Mouse (Mus musculus): Measurements from ENCODE around the gene Eogt. TPM values are rescaled to one million over a fixed set of nuclear protein-coding genes. Genes with fewer than 3 reads are reported as not detected.

The Eogt gene
- polyA plus RNA-seq, 1 experiment from 2014 or later: 2.1 TPM

GRCm38 (mm10) chr6:97144359-97144758 is 4.6 kb downstream of the Eogt start:
- Histone ChIP-seq H3K36me3 (ENCODE audit: control insufficient read depth, insufficient read depth) (no peaks in the 10 kb centered on the region), H3K27ac (ENCODE audit: low read length) (no peak overlapping the region), H3K4me1 (ENCODE audit: control insufficient read depth, low read depth, low read length) (peaks cover 14% of the 10 kb centered on the region), H3K4me3 (ENCODE audit: low read depth, low read length) (no peak overlapping the region), H3K4me2 (ENCODE audit: low read depth, low read length) (no peak overlapping the region), H3K9me3 (replicated peaks; ENCODE audit: control insufficient read depth, low read length) (no peaks in the 10 kb centered on the region), H3K27me3 (ENCODE audit: control insufficient read depth, insufficient read depth, low read depth, low read length) (no peaks in the 10 kb centered on the region), H3K9ac (ENCODE audit: low read depth, low read length) (no peak overlapping the region)
- no peak for ATAC-seq (ENCODE audit: low read depth)
- 54% methylated on average over 7 of the region's 7 CpGs for WGBS (ENCODE audit: insufficient replicate concordance)

- no peaks in the 10 kb centered on the region for H3K9me3 ChIP-seq (replicated peaks; ENCODE audit: control insufficient read depth, low read length)
- H3K4me1 ChIP-seq (ENCODE audit: control insufficient read depth, low read depth, low read length): peaks cover 2% of the 10 kb centered on the region; the same call in 1 of the 2 replicates
- WGBS (ENCODE audit: insufficient replicate concordance): 61% methylated on average over 8 of the region's 8 CpGs
- no peak overlapping the region for H3K4me3 ChIP-seq (ENCODE audit: low read depth, low read length)
- no peaks in the 10 kb centered on the region for H3K27me3 ChIP-seq (ENCODE audit: control insufficient read depth, insufficient read depth, low read depth, low read length)
- H3K9ac ChIP-seq (ENCODE audit: low read depth, low read length): no peak overlapping the region
- no peak overlapping the region for H3K4me2 ChIP-seq (ENCODE audit: low read depth, low read length)
- no peak overlapping the region for H3K27ac ChIP-seq (ENCODE audit: low read length)
- no peaks in the 10 kb centered on the region for H3K36me3 ChIP-seq (ENCODE audit: control insufficient read depth, insufficient read depth)
- no peak for ATAC-seq (ENCODE audit: low read depth)
These were observed 6.4 kb downstream of the Eogt start for GRCm38 (mm10) chr6:97142611-97143010.

DNA sequence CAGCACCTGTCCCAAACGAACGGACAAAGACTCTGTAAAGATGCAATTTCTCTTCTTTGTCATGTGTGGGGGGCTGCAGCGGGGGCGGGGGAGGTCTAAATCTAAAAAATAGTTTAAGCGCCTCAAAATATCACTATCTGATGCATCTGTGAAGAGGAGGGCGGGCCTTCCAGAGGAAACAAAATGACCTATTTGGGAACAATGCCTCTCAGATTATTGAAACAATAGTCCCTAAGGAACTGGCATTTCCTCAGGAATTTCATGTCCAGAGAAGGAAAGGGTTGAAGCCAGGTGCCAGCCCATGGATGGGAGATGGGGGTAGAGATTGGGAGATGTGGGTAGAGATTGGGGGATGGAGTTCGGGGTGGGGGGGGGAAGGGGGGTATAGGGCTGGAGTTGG is 7.2 kb downstream of the Eogt start:
- WGBS (ENCODE audit: insufficient replicate concordance): 64% methylated on average over 7 of the region's 7 CpGs
- Histone ChIP-seq H3K36me3 (ENCODE audit: control insufficient read depth, insufficient read depth) (no peaks in the 10 kb centered on the region), H3K9ac (ENCODE audit: low read depth, low read length) (no peak overlapping the region), H3K27ac (ENCODE audit: low read length) (no peak overlapping the region), H3K4me2 (ENCODE audit: low read depth, low read length) (no peak overlapping the region), H3K9me3 (replicated peaks; ENCODE audit: control insufficient read depth, low read length) (no peaks in the 10 kb centered on the region), H3K4me3 (ENCODE audit: low read depth, low read length) (no peak overlapping the region), H3K27me3 (ENCODE audit: control insufficient read depth, insufficient read depth, low read depth, low read length) (no peaks in the 10 kb centered on the region), H3K4me1 (ENCODE audit: control insufficient read depth, low read depth, low read length) (no peaks in the 10 kb centered on the region)
- ATAC-seq (ENCODE audit: low read depth): no peak

- WGBS (ENCODE audit: insufficient replicate concordance): 80% methylated on average over 5 of the region's 5 CpGs
These were observed 16.2 kb downstream of the Eogt start for GRCm38 (mm10) chr6:97132707-97133303.

GRCm38 (mm10) chr6:97131808-97132207 is 17.2 kb downstream of the Eogt start:
- no peak overlapping the region for H3K27ac ChIP-seq (ENCODE audit: low read length)
- no peaks in the 10 kb centered on the region for H3K27me3 ChIP-seq (ENCODE audit: control insufficient read depth, insufficient read depth, low read depth, low read length)
- no peak overlapping the region for H3K4me2 ChIP-seq (ENCODE audit: low read depth, low read length)
- no peak overlapping the region for H3K9ac ChIP-seq (ENCODE audit: low read depth, low read length)
- H3K4me3 ChIP-seq (ENCODE audit: low read depth, low read length): no peak overlapping the region
- H3K9me3 ChIP-seq (replicated peaks; ENCODE audit: control insufficient read depth, low read length): no peaks in the 10 kb centered on the region
- H3K4me1 ChIP-seq (ENCODE audit: control insufficient read depth, low read depth, low read length): no peaks in the 10 kb centered on the region
- no peaks in the 10 kb centered on the region for H3K36me3 ChIP-seq (ENCODE audit: control insufficient read depth, insufficient read depth)
- no peak for ATAC-seq (ENCODE audit: low read depth)
- 61% methylated on average over 4 of the region's 4 CpGs for WGBS (ENCODE audit: insufficient replicate concordance)

More at GRCm38 (mm10) chr6:97132707-97133303, 16.2 kb downstream of the Eogt start:
- Histone ChIP-seq H3K27me3 (ENCODE audit: control insufficient read depth, insufficient read depth, low read depth, low read length) (no peaks in the 10 kb centered on the region), H3K9me3 (replicated peaks; ENCODE audit: control insufficient read depth, low read length) (no peaks in the 10 kb centered on the region), H3K36me3 (ENCODE audit: control insufficient read depth, insufficient read depth) (no peaks in the 10 kb centered on the region), H3K27ac (ENCODE audit: low read length) (no peak overlapping the region), H3K4me2 (ENCODE audit: low read depth, low read length) (no peak overlapping the region), H3K4me1 (ENCODE audit: control insufficient read depth, low read depth, low read length) (no peaks in the 10 kb centered on the region), H3K9ac (ENCODE audit: low read depth, low read length) (no peak overlapping the region), H3K4me3 (ENCODE audit: low read depth, low read length) (no peak overlapping the region)
- no peak for ATAC-seq (ENCODE audit: low read depth)

- WGBS (ENCODE audit: insufficient replicate concordance): 63% methylated on average over 5 of the region's 5 CpGs
- Histone ChIP-seq H3K9ac (ENCODE audit: low read depth, low read length) (no peak overlapping the region), H3K27me3 (ENCODE audit: control insufficient read depth, insufficient read depth, low read depth, low read length) (no peaks in the 10 kb centered on the region), H3K27ac (ENCODE audit: low read length) (no peak overlapping the region), H3K4me3 (ENCODE audit: low read depth, low read length) (no peak overlapping the region), H3K4me2 (ENCODE audit: low read depth, low read length) (no peak overlapping the region), H3K9me3 (replicated peaks; ENCODE audit: control insufficient read depth, low read length) (no peaks in the 10 kb centered on the region), H3K4me1 (ENCODE audit: control insufficient read depth, low read depth, low read length) (no peaks in the 10 kb centered on the region), H3K36me3 (ENCODE audit: control insufficient read depth, insufficient read depth) (no peaks in the 10 kb centered on the region)
- ATAC-seq (ENCODE audit: low read depth): no peak
These were observed 18.0 kb downstream of the Eogt start for GRCm38 (mm10) chr6:97130979-97131378.

GRCm38 (mm10) chr6:97124336-97125010 is 24.5 kb downstream of the Eogt start:
- Histone ChIP-seq H3K4me3 (ENCODE audit: low read depth, low read length) (no peak overlapping the region), H3K36me3 (ENCODE audit: control insufficient read depth, insufficient read depth) (no peaks in the 10 kb centered on the region), H3K9me3 (replicated peaks; ENCODE audit: control insufficient read depth, low read length) (no peaks in the 10 kb centered on the region), H3K4me2 (ENCODE audit: low read depth, low read length) (no peak overlapping the region), H3K4me1 (ENCODE audit: control insufficient read depth, low read depth, low read length) (no peaks in the 10 kb centered on the region), H3K9ac (ENCODE audit: low read depth, low read length) (no peak overlapping the region), H3K27me3 (ENCODE audit: control insufficient read depth, insufficient read depth, low read depth, low read length) (no peaks in the 10 kb centered on the region), H3K27ac (ENCODE audit: low read length) (no peak overlapping the region)
- ATAC-seq (ENCODE audit: low read depth): no peak
- WGBS (ENCODE audit: insufficient replicate concordance): 69% methylated on average over 10 of the region's 10 CpGs

DNA sequence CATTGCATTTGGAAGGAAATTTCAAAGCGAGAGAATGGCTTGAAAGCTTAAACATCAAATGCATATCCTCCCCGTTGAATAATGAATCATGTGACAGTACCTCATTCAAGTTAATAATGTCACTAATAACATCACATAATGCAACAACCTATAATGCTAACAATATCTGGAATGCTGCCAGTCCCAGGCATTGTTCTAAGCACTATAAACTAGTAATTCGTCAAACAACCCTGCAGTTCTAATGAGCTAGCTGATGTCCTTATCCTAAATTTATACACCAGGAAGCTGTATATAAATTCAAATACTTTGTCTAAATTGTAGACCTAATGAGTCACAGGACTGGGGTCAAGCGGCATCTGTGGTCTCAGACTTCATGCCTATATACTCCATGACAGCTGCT is 28.1 kb downstream of the Eogt start:
- Histone ChIP-seq H3K9ac (ENCODE audit: low read depth, low read length) (no peak overlapping the region), H3K4me2 (ENCODE audit: low read depth, low read length) (no peak overlapping the region), H3K36me3 (ENCODE audit: control insufficient read depth, insufficient read depth) (no peaks in the 10 kb centered on the region), H3K4me1 (ENCODE audit: control insufficient read depth, low read depth, low read length) (no peaks in the 10 kb centered on the region), H3K9me3 (replicated peaks; ENCODE audit: control insufficient read depth, low read length) (no peaks in the 10 kb centered on the region), H3K27me3 (ENCODE audit: control insufficient read depth, insufficient read depth, low read depth, low read length) (no peaks in the 10 kb centered on the region), H3K4me3 (ENCODE audit: low read depth, low read length) (no peak overlapping the region), H3K27ac (ENCODE audit: low read length) (no peak overlapping the region)
- ATAC-seq (ENCODE audit: low read depth): no peak
- WGBS (ENCODE audit: insufficient replicate concordance): 62% methylated on average over 4 of the region's 4 CpGs

- 66% methylated on average over 3 of the region's 3 CpGs for WGBS (ENCODE audit: insufficient replicate concordance)
- H3K4me3 ChIP-seq (ENCODE audit: low read depth, low read length): no peak overlapping the region
- no peaks in the 10 kb centered on the region for H3K36me3 ChIP-seq (ENCODE audit: control insufficient read depth, insufficient read depth)
- no peak overlapping the region for H3K27ac ChIP-seq (ENCODE audit: low read length)
- no peak for ATAC-seq (ENCODE audit: low read depth)
- H3K9ac ChIP-seq (ENCODE audit: low read depth, low read length): no peak overlapping the region
- H3K4me1 ChIP-seq (ENCODE audit: control insufficient read depth, low read depth, low read length): no peaks in the 10 kb centered on the region
- H3K4me2 ChIP-seq (ENCODE audit: low read depth, low read length): no peak overlapping the region
- no peaks in the 10 kb centered on the region for H3K27me3 ChIP-seq (ENCODE audit: control insufficient read depth, insufficient read depth, low read depth, low read length)
- no peaks in the 10 kb centered on the region for H3K9me3 ChIP-seq (replicated peaks; ENCODE audit: control insufficient read depth, low read length)
These were observed 30.7 kb downstream of the Eogt start for GRCm38 (mm10) chr6:97118327-97118726.

Data from liver, embryonic 16.5 days (tissue).